Mouse (Mus musculus) thymus, adult 2 months (tissue): ENCODE data around the gene Fkrp. TPM values are rescaled to one million over a fixed set of nuclear protein-coding genes. Genes with fewer than 3 reads are reported as not detected.
A peak's percentile ranks its signal among the peaks of the same experiment; 100 is the strongest.

ENCODE experiments used
- DNase-seq: peaks from one replicate; pipeline ENCODE4 v3.0.0; 2021
- H3K27ac ChIP-seq: fragments of 200-500 bp; 2 replicates; pipeline ENCODE4 v1.5.1; 2012; ENCODE audit warnings: low read length, control low read depth; ENCODE audit not compliant: control insufficient read depth, insufficient read depth
- H3K27me3 ChIP-seq: fragments of 200-500 bp; 2 replicates; pipeline ENCODE4 v1.6.1; 2012; ENCODE audit warnings: mild to moderate bottlenecking, low read length, moderate library complexity, mixed read lengths; ENCODE audit not compliant: control insufficient read depth, insufficient read depth
- H3K36me3 ChIP-seq: fragments of 200-500 bp; 2 replicates; pipeline ENCODE4 v1.6.1; 2012; ENCODE audit warnings: mild to moderate bottlenecking, low read length, moderate library complexity; ENCODE audit not compliant: control insufficient read depth, insufficient read depth
- H3K4me1 ChIP-seq: fragments of 200-500 bp; replicated peaks from 2 replicates; pipeline ENCODE4 v1.6.1; 2012; ENCODE audit warnings: low read length; ENCODE audit not compliant: control insufficient read depth, insufficient read depth
- H3K4me3 ChIP-seq: fragments of 200-500 bp; 2 replicates; pipeline ENCODE4 v1.5.1; 2012; ENCODE audit warnings: mild to moderate bottlenecking, low read length, control low read depth, moderate library complexity; ENCODE audit not compliant: control insufficient read depth, insufficient read depth
- CTCF ChIP-seq: fragments of 200-500 bp; IDR thresholded peaks from 2 replicates; pipeline ENCODE4 v1.5.1; 2012; ENCODE audit warnings: mild to moderate bottlenecking, control low read depth, low read length, moderate library complexity, borderline replicate concordance; ENCODE audit not compliant: control insufficient read depth, poor library complexity, insufficient read depth; ENCODE audit errors: extremely low read depth
- POLR2A ChIP-seq: fragments of 200-500 bp; IDR thresholded peaks from 2 replicates; pipeline ENCODE4 v1.6.1; 2012; ENCODE audit warnings: mild to moderate bottlenecking, low read length, control low read depth, moderate library complexity; ENCODE audit not compliant: control insufficient read depth, poor library complexity, insufficient read depth; ENCODE audit errors: extremely low read depth
- WGBS: fragments of 180-500 bp; shearing (Covaris S2); methylation state at CpG from one replicate; pipeline ENCODE4 v1.1.7; 2018; 5-methylcytosine and 5-hydroxymethylcytosine counted together
- polyA plus RNA-seq: library from polyadenylated mRNA; depleted of rRNA; stranded (reverse); fragments of >200 nt; gene quantifications from 2 replicates; pipeline ENCODE4 v1.2.3, GENCODE M21; 2012

Fkrp gene
- polyA plus RNA-seq, 1 experiment = 48.7 TPM

DNA sequence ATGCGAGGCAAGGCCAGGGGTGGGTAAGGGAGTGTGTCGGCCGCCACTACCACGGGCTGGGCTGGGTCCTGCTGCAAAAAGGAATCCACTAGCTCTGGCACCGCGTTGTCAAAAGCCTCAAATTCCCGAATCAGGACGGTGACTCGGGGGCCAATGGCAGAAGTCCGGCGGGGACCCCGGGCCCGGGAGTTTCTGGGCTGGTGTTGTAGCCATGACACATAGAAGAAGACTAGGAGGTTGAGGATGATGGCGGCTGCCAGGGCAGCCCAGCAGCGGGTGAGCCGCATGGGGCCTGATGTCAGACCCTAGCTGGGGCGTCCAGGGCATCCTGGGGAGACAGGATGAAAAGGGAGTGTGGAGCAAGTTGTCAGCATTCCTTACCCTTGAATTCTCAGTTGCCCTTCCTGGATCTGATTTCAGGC lies 4.9 kb downstream of the Fkrp start:
- no peaks in the 10 kb centered on the region for H3K27me3 ChIP-seq
- H3K4me1 ChIP-seq = no peaks in the 10 kb centered on the region
- DNase-seq = no peak
- H3K36me3 ChIP-seq = peaks cover 9% of the 10 kb centered on the region
- H3K4me3 ChIP-seq = no peak overlapping the region
- H3K27ac ChIP-seq = no peak overlapping the region
- WGBS = 93% methylated on average over 17 of the region's 17 CpGs
- TF ChIP-seq CTCF (no peak), POLR2A (no peak)

DNA sequence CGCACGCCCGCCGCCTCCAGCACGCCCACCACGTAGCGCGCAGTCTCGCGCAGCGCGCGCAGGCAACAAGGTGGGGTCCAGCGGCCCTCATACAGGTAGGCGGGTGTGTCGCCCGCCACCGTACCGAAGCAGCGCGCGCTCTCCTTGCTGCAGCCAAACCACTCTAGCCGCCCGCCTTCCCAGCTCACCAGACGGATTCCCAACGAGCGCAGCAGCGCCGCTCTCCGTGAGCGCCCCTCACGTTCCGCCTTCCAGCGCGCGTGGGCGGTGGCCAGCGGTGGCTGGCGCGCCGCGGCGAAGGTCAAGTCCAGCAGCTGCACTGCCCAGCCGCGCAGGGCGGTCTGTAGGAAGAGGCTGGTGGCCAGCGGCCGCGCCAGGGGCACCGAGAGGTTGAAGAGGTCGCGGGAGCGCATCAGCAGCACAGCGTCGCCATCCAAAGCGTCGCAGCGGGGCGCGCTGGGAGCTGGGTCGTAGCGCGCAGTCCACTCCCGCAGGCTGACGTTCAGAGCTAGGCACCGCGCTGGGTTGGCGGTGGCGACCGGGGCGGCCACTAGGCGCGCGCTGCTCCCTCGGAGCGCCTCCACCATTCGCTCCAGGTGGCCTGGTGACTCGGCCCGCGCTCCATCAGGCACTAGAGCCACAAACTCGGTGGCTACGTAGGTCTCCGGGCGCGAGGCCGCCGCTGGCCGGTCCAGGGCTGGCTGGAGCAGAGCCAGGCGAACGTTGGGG lies 5.4 kb downstream of the Fkrp start:
- no peak for DNase-seq
- no peaks in the 10 kb centered on the region for H3K27me3 ChIP-seq
- no peak overlapping the region for H3K27ac ChIP-seq
- no peak overlapping the region for H3K4me3 ChIP-seq
- H3K4me1 ChIP-seq = no peaks in the 10 kb centered on the region
- WGBS = 97% methylated on average over 90 of the region's 90 CpGs
- H3K36me3 ChIP-seq = peaks cover 9% of the 10 kb centered on the region
- TF ChIP-seq CTCF (no peak), POLR2A (no peak)

DNA sequence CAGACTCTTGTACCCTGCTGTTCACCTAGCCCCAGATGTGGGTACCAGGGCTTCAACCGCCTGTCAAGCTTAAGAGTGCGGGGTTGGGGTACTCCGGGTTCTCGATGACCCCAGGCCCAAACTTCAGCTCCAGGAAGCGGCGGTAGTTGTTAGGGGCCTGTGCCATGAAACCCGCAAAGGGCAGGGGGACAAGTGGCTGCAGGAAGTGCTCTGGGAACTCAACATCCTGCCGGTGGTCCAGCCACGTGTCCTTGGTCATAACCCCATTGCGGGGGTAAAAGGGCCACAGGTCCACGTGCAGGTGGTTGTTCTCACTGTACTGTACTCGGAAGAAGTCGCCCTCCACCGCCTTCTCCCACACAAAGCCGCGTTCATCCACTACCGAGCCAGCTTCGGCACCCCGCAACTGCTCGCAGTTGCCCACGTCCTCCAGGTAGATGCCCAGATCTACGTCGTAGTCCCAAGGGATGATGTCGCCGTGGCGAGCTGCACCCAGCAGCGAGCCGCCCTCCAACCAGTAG lies 6.1 kb downstream of the Fkrp start:
- Histone ChIP-seq H3K27me3 (no peaks in the 10 kb centered on the region), H3K4me3 (no peak overlapping the region), H3K27ac (no peak overlapping the region), H3K36me3 (peaks cover 9% of the 10 kb centered on the region), H3K4me1 (no peaks in the 10 kb centered on the region)
- no peak for TF ChIP-seq CTCF
- TF ChIP-seq POLR2A = no peak
- DNase-seq = no peak
- 96% methylated on average over 28 of the region's 28 CpGs for WGBS

DNA sequence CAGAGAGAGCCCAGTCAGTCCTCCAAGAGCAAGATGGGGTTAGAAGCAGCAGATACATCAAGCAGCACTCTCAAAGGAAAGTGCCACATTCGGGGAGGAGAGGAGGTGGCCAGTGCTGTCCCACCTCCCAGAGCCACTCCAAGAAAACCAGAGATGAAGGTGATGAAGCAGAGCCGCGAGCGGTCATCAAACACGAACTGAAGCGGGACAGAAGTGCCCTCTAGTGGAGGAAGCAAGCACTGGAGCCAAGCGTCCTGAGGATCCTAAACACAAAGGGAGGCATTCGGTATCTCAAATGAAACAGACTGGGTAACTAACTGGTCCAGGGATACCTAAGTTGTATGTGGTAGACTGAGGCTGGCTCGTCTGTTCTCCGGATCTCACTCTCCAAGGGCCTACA lies 6.8 kb downstream of the Fkrp start:
- 70% methylated on average over 10 of the region's 10 CpGs for WGBS
- H3K36me3 ChIP-seq = peaks cover 9% of the 10 kb centered on the region
- peak; percentile 46 for DNase-seq
- H3K27me3 ChIP-seq = no peaks in the 10 kb centered on the region
- TF ChIP-seq CTCF (peak; percentile 79), POLR2A (no peak)
- H3K4me1 ChIP-seq = no peaks in the 10 kb centered on the region
- H3K4me3 ChIP-seq = no peak overlapping the region
- H3K27ac ChIP-seq = no peak overlapping the region

DNA sequence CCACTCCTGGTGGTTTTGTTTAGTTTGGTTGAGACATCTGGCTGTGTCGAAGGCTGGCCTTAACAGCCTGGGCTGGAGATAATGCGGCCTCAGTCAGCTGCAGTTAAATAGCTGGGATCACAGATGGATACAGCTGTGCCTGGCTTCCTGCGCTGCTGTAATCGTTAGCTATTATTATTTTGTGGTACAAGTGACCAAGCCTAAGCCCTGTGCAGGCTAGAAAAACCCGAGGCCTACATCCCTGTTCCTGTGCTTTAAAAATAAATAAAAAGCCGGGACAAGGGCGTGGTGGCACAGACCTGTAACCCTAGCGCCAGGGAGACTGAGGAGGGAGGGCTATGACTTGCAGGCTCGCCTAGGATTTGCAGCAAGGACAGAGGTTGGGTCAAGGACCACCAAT lies 7.9 kb downstream of the Fkrp start:
- H3K36me3 ChIP-seq = peaks cover 9% of the 10 kb centered on the region
- H3K27me3 ChIP-seq = no peaks in the 10 kb centered on the region
- 97% methylated on average over 9 of the region's 9 CpGs for WGBS
- no peak overlapping the region for H3K27ac ChIP-seq
- H3K4me3 ChIP-seq = no peak overlapping the region
- no peak for TF ChIP-seq CTCF
- no peak for TF ChIP-seq POLR2A
- no peaks in the 10 kb centered on the region for H3K4me1 ChIP-seq
- no peak for DNase-seq

DNA sequence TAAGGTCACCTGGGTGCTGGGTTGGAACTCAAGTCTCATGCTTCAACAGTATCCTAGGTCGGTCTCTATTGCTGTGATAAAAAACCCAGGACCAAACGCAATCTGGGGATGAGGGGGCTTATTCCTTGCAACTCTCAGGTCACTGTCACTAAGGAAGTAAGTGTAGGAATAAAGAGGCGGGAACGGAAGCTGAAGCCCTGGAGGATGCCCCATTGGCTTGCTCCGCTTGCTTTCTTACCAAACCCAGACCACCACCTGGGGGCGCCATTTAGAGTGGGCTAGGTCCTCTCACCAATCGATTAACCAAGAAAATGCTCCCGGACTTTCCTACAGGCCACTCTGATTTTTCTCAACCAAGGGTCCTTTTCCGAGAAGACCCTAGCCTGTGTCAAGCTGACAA lies 8.6 kb downstream of the Fkrp start:
- Histone ChIP-seq H3K36me3 (peaks cover 9% of the 10 kb centered on the region), H3K27ac (no peak overlapping the region), H3K27me3 (no peaks in the 10 kb centered on the region), H3K4me3 (no peak overlapping the region), H3K4me1 (no peaks in the 10 kb centered on the region)
- WGBS = 89% methylated on average over 9 of the region's 9 CpGs
- DNase-seq = no peak
- TF ChIP-seq CTCF = no peak; the same call in 1 of the 2 replicates
- no peak for TF ChIP-seq POLR2A

DNA sequence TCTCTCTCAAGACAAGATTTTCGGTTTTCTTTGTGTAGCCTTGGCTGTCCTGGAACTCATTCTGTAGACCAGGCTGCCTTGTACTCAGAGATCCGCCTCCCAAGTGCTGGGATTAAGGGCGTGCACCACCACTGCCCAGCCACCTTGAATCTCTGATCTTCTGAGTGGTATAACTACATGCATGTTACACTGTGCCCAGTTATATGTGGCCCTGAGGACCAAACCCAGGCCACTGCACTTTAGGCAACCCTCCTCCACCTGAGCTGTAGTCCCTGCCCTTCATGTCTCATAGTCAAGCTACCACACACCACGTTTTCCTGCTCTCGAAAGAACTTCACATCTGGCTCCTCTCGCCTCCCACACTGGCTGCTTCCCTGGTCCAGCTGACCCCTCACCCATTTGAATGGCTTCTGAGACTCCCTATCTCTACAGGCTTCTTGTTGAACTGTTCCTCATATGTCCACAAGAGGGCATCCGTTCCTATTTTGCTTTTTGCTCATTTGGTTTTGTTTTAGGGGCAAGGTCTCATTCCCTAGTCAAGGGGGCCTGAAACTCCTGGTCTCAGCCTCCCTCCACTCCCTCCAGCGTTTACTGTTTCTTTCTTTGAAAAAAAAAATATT lies 12.0 kb downstream of the Fkrp start:
- 33% methylated on average over 8 of the region's 8 CpGs for WGBS
- H3K27me3 ChIP-seq = no peaks in the 10 kb centered on the region
- H3K36me3 ChIP-seq = no peaks in the 10 kb centered on the region; the same call in 1 of the 2 replicates
- H3K4me3 ChIP-seq = no peak overlapping the region
- TF ChIP-seq POLR2A (no peak), CTCF (no peak)
- no peak overlapping the region for H3K27ac ChIP-seq
- DNase-seq = peak; percentile 47
- no peaks in the 10 kb centered on the region for H3K4me1 ChIP-seq
